Mouse (Mus musculus): ENCODE measurements at regions not wholly inside any gene's neighbourhood (a gene's known extent, or its start where the extent isn't known, plus 50 kb on each side); places are given as distances from the start of the nearest gene placed in this dataset.
"Not testable (repeated sequence)": the region's sequence is repeated elsewhere in the genome, so short reads cannot be mapped to it uniquely, and the experiment has no call there.

DNA sequence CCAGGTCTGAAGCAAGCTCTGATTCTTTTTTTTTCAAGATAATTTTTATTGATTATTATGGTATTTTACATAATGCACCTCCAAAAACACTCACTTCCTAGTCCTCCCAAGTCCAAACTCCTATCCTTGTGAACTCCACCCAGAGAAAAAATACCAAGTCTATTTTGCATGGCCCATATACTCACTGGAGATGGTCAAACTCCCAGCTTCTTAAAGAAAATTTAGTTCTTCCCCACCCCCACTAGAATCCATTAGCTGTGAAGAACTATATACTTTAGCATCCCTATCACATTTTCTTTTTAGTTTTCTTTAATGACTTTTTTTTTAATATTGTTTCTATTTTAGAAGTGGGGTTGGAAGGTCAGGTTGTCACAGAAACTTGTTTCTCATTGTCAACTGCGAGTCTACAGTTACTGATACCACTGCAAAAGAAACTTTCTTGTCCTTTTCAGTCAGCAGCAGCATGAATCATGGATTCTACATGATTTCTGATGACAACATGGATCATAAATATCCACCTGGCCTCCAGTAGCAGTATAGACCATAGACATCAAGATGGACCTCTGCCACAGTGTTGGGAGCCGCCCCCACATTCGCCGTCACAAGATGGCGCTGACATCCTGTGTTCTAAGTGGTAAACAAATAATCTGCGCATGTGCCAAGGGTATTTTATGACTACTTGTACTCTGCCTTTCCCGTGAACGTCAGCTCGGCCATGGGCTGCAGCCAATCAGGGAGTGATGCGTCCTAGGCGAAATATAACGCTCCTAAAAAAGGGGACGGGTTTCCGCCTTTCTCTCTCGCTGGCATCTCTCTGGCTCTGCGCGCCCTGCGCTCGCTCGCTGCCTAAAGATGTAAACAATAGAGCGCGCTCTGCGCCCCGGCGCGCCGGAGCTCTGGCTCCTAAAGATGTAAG is 69.0 kb downstream of the Pgr15l start:
- not testable (repeated sequence) for DNase-seq (ENCODE audit: low read depth, low spot score)

DNA sequence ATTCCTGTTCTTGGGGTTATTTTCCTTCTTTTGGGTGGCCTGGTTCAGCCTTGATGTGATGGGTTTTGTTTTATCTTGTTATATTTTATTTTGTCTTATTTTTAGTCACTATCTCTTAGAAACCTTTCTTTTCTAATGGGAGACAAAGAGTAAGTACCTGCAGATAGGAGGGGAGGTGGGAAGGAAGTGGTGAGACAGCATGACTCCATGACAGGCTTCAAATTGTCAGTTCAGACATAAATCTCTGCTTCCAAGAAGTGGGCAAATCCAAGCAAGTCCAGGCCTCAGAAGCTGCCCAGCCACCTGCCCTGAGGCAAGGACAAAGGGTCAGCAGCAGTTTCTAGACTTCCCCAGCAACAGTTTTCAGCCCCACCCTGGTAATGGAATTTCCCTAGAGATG is 69.8 kb downstream of the Pgr15l start:
- peak; percentile 2 for DNase-seq (ENCODE audit: low read depth, low spot score)

DNA sequence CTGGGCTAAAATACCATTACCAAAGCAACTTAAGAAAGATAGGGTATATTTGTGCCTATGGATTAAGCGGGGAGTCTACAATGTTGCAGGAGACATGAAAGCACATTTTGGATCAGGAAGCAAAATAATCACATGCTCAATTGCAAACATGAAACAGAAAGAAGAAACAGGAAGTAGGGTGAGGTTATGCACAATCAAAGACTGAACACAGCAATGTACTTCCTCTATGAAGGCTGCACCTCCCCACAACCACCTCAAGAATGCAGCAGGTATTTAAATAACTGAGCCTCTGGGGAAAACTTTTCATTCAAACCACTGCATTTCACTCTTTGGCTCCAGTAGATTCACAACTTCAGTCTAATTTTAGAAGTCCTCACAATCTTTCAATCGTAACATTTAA is 83.8 kb downstream of the Pgr15l start:
- DNase-seq (ENCODE audit: low read depth, low spot score): no peak

Data from ES-CJ7 (cell line).